Mouse (Mus musculus) erythroid progenitor cell, adult 5-6 weeks (primary cell): ENCODE data around the gene D13Ertd608e. TPM values are rescaled to one million over a fixed set of nuclear protein-coding genes. Genes with fewer than 3 reads are reported as not detected.

Experiments
- total RNA-seq, 2 experiments: library from RNA; stranded (forward) in 1 of 2; stranded (reverse) in 1 of 2; fragments of 150-400 nt in 1 of 2; fragments of 186-747, 209-891 nt in 1 of 2; gene quantifications; 2 replicates each; pipeline versions ENCODE4 v1.2.3 to v1.2.4; 2015 to 2017; ENCODE audit warnings: low replicate concordance in 2 of 2

Gene D13Ertd608e
- total RNA-seq, 2 experiments from 2014 or later: not detected

Other genes with a start within 250 kb of the D13Ertd608e start
- gene Ccl28, start 212.2 kb upstream of the D13Ertd608e start, total RNA-seq (2015; ENCODE audit: low replicate concordance): not detected in 2 replicates
- 0.26 TPM in 1 of 2 replicates, not detected in the other for gene Ccl28, start 212.2 kb upstream of the D13Ertd608e start, total RNA-seq (2017; ENCODE audit: low replicate concordance)
- gene Hmgcs1, start 145.6 kb upstream of the D13Ertd608e start, total RNA-seq (2015; ENCODE audit: low replicate concordance): 5.9 and 6.1 TPM in 2 replicates
- 7.0 and 9.0 TPM in 2 replicates for gene Hmgcs1, start 145.6 kb upstream of the D13Ertd608e start, total RNA-seq (2017; ENCODE audit: low replicate concordance)
- 1.4 TPM in 1 of 2 replicates, not detected in the other for gene Nim1k, start 80.1 kb upstream of the D13Ertd608e start, total RNA-seq (2015; ENCODE audit: low replicate concordance)
- 0.45 TPM in 1 of 2 replicates, not detected in the other for gene Nim1k, start 80.1 kb upstream of the D13Ertd608e start, total RNA-seq (2017; ENCODE audit: low replicate concordance)
- gene Zfp131, start 45.1 kb upstream of the D13Ertd608e start, total RNA-seq (2015; ENCODE audit: low replicate concordance): 27.8 and 49.9 TPM in 2 replicates
- 38.9 and 41.3 TPM in 2 replicates for gene Zfp131, start 45.1 kb upstream of the D13Ertd608e start, total RNA-seq (2017; ENCODE audit: low replicate concordance)
- not detected in 2 replicates for gene AF067063, start 5.8 kb upstream of the D13Ertd608e start, total RNA-seq (2015; ENCODE audit: low replicate concordance)
- not detected in 2 replicates for gene AF067063, start 5.8 kb upstream of the D13Ertd608e start, total RNA-seq (2017; ENCODE audit: low replicate concordance)
- not detected in 2 replicates for gene Tcstv1, start 58.8 kb downstream of the D13Ertd608e start, total RNA-seq (2015; ENCODE audit: low replicate concordance)
- not detected in 2 replicates for gene Tcstv1, start 58.8 kb downstream of the D13Ertd608e start, total RNA-seq (2017; ENCODE audit: low replicate concordance)
- gene Gm21761, start 93.3 kb downstream of the D13Ertd608e start, total RNA-seq (2015; ENCODE audit: low replicate concordance): not detected in 2 replicates
- gene Gm21761, start 93.3 kb downstream of the D13Ertd608e start, total RNA-seq (2017; ENCODE audit: low replicate concordance): not detected in 2 replicates
- not detected in 2 replicates for gene B020031M17Rik, start 114.8 kb downstream of the D13Ertd608e start, total RNA-seq (2015; ENCODE audit: low replicate concordance)
- not detected in 2 replicates for gene B020031M17Rik, start 114.8 kb downstream of the D13Ertd608e start, total RNA-seq (2017; ENCODE audit: low replicate concordance)
- gene Gm36079, start 191.0 kb downstream of the D13Ertd608e start, total RNA-seq (2015; ENCODE audit: low replicate concordance): not detected in 2 replicates
- gene Gm36079, start 191.0 kb downstream of the D13Ertd608e start, total RNA-seq (2017; ENCODE audit: low replicate concordance): not detected in 2 replicates
- 33.5 and 35.0 TPM in 2 replicates for gene Gm21188, start 216.2 kb downstream of the D13Ertd608e start, total RNA-seq (2015; ENCODE audit: low replicate concordance)
- gene Gm21188, start 216.2 kb downstream of the D13Ertd608e start, total RNA-seq (2017; ENCODE audit: low replicate concordance): 10.9 and 11.7 TPM in 2 replicates